Mouse (Mus musculus) kidney, adult 9 months (tissue): Measurements from ENCODE around the gene Maml1.

Source experiments
- DNase-seq: peaks from one replicate; pipeline ENCODE4 v3.0.0; 2022

Gene Maml1

DNA sequence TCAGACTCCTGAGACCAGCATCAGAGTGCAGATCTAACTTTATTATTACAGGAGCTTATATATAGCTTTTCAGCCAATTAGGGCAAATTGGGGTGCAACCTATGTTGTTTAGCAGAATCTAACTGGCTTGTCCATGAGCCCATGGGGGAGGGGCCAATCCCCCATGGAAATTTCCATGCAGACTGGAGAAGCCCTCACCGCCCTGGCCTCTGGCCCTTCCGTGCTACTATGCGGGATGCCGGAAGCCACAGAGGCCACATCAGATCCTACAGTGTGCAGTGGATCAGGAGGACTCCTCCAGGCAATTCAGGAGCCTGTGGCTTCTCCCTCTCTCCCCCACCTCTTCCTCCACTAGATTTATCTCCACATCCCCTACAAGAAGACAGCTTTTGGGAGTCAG is 74.3 kb downstream of the Maml1 start:
- DNase-seq = peak; percentile 61

DNA sequence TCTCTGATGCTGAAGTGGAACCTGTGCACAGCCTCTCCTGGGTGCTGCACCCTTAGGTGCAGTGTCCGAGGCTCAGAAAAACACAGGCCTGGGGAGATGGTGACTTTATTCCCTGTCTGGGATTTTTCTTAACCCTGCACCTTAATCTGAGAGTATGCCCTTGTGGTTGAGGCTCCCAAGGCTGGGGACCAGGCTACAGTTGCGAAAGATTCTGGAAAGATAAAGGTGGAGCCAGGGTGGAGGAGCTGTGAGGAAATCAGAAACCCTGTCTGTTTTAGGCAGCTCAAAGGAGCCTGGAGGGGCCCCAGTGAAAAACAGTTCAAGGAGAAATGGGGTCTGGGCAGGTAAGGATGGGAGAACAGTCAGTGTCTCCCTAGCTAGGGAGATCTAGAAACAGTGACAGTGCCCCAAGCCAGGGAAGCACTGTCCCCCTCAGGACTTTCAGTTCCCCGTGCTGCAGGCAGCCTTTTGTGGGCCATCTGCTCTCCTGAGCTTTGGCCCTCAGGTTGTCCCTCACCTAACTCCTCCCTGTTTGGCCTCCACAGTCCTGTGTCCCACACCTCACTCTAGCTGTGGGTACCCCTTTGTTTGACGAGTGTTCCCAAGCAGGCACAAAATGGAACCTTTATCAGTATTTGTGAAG is 75.3 kb downstream of the Maml1 start:
- DNase-seq = no peak

DNA sequence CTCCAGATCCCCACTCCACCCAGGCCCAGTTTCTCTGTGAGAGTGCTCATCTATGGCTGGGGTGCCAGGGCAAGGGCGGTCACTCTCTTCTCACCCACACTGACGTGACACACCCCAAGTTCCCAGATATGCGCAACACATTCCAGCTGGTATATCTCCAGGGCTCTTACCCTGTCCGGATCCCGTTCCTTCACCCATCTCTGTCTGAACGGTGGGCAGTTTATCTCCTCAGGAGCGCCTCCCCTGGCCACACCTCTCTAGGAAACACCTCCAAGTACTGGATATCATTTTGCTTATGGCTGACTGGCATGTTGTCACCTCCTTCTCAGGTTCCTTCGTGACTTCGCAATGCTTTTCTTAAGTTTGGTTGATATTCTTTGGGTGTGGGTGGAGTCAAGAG is 76.5 kb downstream of the Maml1 start:
- no peak for DNase-seq

DNA sequence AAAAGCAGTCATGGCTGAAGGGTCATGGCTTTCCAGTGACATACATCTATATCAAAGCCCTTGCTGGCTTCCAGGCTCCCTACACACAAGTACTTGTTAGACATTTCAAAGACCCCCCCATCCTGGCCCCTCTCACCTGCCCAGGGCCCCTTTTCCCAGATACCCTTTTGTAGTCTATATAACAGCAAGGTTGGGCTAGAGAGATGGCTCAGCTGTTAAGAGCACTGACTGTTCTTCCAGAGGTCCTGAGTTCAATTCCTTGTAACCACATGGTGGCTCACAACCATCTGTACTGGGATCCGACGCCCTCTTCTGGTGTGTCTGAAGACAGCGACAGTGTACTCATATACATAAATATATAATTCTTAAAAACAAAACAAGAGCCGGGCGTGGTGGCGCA is 77.5 kb downstream of the Maml1 start:
- no peak for DNase-seq

DNA sequence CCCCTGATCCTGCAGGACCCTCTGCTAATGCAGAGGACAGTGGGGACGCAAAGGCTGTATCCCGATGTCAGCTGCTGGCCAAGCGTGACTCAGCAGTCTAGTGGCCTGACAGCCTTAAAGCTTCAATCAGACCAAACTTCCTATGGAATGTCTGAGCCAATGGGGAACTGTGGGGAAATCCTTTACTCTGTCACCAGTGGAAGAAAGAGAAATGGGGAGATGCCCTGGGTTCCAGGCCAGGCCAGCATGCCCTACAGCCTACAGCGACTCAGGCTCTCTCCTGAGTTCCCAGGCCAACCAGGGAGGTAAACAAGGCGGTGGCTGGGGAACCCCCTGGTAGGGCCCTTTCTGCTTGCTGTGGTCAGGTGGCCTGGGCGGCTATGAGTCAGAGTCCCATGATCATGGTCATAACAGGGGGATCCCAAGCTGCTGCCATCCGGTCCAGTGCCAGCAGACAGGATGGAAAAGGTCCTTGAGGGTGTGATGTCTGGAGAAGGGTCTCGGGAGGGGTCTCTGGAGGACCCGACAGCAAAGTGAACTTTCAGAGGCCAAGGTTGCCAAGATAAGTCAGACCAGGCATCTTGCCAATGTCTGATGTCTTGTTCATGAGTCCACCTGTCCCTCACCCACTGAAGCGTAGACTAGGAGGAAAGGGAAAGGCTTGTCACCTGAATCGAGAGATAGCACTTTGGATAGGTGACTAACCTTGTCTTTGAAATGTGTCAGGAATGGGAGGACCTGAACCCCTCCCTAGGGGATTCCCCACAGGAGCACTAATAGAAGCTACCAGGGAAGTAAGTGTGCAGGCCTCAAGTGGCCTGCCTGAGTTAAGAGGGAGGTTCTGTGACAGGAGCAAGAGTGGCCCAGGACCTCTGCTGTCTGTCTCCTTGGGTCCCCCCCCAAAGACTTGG is 79.0 kb downstream of the Maml1 start:
- peak; percentile 97 for DNase-seq

DNA sequence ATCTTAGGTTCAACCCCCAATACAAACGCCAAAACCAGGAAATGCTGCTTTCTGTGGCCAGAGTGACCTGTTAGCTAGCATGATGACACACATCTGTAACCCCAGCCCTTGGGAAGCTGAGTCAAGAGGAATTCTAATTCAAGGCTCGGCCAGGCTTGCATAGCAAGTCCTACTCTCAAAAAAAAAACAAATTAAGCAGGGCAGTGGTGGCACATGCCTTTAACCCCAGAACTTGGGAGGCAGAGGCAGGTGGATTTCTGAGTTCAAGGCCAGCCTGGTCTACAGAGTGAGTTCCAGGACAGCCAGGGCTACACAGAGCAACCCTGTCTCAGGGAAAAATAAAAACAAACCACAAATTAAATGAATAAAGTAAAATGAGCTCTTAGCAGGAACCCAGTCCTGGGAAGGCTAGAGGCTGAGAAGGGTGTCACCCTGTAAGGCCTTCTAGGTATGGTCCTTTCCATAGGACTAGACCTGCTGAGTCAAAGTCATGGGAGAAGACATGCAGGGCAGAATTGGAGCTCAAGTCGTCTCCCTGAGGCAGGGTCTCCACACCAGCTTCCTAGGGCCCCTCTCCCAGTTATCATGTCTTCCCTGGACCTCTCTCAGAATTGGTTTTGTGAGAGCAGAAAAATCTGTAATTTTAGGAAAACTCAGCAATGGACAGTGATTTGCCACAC is 79.9 kb downstream of the Maml1 start:
- DNase-seq = no peak

DNA sequence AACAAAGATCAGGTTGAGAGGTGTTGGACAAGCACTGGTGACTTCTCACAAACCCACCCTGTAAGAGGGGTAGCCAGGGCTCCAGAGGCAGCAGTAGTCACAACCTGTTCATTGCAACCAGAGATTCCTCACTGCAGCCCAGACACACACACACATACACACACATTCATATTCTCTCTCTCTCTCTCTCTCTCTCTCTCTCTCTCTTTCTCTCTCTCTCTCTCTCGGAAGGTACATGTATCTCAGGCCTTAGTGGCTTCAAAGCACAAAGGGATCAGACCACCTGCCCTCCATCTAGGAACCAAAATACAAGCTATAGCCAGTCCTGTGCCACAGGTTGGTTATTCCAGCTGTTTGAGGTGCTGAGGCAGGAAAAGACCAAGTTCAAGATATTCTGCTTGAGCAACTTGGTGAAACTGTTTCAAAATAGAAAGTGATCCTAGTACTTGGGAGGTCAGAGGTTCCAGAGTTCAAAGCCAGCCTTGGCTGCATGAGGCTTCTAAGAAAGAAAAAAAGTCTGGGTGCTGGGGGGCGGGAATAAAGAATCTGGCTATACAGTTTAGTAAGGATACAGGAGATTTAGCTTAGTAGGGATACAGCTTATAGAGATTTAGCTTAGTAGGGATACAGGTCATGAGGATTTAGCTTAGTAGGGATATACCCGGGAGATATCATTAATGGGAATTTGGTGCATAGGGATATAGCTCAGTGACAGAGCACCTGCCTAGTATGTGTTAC is 80.6 kb downstream of the Maml1 start:
- DNase-seq = no peak

DNA sequence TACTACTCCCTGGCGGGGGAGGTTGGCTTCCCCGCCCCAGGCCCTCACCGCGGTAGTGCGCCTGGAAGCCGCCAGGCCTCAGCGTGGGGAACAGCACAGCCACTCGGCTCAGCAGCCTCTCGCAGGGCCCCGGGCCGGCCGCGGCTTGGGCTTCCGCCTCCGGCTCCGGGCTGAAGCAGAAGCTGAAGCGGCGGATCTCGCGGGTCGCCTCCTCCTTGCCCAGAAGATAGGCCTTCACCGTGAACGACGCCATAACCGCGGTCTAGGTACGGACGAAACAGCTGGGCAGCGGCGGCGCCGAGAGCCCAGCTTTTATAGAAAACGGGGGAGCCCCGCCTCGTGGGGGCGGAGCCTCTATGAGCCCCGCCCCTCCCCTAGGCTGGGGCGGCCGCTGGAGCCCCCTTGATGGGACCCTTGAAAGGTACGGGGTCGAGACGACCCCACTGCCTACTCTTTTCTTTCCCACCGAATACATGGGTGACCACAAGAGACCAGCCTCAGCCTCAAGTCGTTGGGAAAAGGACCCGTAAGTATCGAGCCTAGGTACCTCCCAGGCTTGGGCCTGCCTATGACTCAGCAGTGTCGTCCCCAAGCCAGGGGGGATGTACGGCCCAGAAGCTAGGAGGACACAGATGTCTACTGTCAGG is 81.5 kb downstream of the Maml1 start, which contains the start of the genes Sqstm1 and Mgat4b:
Sqstm1 (minus strand) TSS at position 323 of the 647 bp plus-strand sequence.
Mgat4b (plus strand) TSS at position 386 of the 647 bp plus-strand sequence.
- DNase-seq = peak; percentile 84

DNA sequence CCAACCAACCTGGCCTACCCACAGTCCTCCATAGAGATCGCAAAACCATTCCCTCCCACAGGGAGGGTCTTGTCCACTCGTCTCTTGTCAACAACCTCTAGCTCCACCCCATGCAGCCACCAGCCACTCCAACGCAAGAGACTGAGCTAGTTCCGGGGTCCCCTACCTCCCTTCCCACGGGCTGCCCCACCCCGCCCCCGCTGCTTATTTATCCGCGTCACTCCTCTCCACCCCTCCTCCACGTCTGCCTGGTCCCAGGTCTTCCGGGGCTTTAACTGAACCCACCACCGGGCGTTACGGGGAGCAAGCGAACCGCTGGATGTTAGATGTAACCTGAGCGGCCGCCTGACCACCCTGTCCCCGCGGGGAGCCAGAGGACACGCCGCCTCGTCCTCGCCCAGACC is 82.0 kb downstream of the Maml1 start:
- peak; percentile 94 for DNase-seq

DNA sequence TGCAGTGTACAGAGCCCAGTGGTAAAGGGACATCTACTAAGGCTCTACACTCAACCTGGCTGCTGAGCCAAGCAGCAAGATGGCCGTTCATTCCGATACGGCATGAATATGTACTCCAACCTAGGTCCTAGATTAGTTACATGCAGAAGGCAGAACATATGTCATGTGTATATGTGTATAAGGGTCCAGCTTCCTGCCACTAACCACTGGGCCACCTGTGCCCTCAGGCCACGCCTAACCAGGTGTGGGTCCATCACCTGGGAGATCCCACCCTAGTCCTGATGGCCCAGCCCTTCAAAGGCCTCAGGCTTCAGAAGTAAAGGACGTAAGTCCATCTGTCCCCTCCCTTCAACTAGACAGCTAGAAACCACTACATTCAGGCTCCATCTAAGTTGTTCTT is 84.1 kb downstream of the Maml1 start:
- DNase-seq = no peak

DNA sequence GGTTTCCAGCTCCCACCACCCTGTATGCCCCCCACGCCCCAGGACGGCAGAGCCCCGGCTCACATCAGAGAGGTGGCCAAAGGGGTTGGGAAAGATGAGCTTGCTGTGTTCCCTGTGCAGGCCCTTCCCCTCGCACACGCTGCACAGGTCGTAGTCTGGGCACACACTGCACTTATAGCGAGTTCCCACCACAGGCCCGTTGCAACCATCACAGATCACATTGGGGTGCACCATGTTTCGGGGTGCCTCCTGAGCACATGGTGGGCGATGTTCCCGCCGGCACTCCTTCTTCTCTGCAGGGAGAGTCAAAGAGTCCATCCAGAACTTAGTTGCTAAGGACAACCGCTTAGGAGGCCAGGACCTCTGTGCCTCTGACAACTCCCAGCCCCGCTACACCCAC is 84.8 kb downstream of the Maml1 start:
- DNase-seq = no peak

DNA sequence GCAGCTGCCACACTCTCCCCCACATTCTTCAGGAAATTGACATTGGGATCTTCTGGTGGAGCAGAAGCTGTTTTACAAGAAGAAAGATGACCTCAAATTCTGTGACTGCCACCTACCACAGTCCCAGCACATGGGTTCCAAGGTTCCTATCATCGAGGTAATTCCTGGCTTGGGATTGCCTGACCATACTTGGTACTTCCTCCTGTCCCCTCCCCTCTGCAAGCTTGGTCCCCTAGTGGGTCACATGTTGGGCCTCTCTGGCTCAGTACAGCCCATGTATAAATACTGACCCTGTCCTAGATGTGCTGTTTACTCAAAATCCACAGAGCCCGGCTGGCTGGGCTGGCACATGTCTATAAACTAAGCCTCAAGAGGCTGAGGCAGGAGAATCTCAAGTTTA is 86.1 kb downstream of the Maml1 start:
- DNase-seq = no peak
